Mouse (Mus musculus) small intestine, adult 2 months (tissue): ENCODE results near the gene Pitpnm3. TPM values are rescaled to one million over a fixed set of nuclear protein-coding genes. Genes with fewer than 3 reads are reported as not detected.

Experiments used
- H3K27ac ChIP-seq: fragments of 200-500 bp; 2 replicates; pipeline ENCODE4 v1.5.1; 2012; ENCODE audit warnings: low read depth, low read length, control low read depth, inconsistent platforms; ENCODE audit not compliant: insufficient read depth
- H3K27me3 ChIP-seq: fragments of 200-500 bp; 2 replicates; pipeline ENCODE4 v1.6.1; 2012; ENCODE audit warnings: mild to moderate bottlenecking, moderate library complexity, low read length, inconsistent platforms; ENCODE audit not compliant: control insufficient read depth, insufficient read depth
- H3K36me3 ChIP-seq: fragments of 200-500 bp; 2 replicates; pipeline ENCODE4 v1.6.1; 2012; ENCODE audit warnings: mild to moderate bottlenecking, low read length, control low read depth, inconsistent platforms; ENCODE audit not compliant: control insufficient read depth, insufficient read depth
- H3K4me1 ChIP-seq: fragments of 200-500 bp; 2 replicates; pipeline ENCODE4 v1.6.1; 2012; ENCODE audit warnings: low read length, inconsistent platforms, mixed read lengths; ENCODE audit not compliant: control insufficient read depth, insufficient read depth, insufficient read length
- H3K4me3 ChIP-seq: fragments of 200-500 bp; 2 replicates; pipeline ENCODE4 v1.5.1; 2012; ENCODE audit warnings: low read depth, mild to moderate bottlenecking, control low read depth, inconsistent platforms, low read length, moderate library complexity
- CTCF ChIP-seq: fragments of 200-500 bp; IDR thresholded peaks from 2 replicates; pipeline ENCODE4 v1.5.1; 2012; ENCODE audit warnings: low read depth, mild to moderate bottlenecking, control low read depth, inconsistent platforms, low read length, moderate library complexity, mixed read lengths; ENCODE audit not compliant: insufficient replicate concordance, insufficient read length; ENCODE audit errors: extremely low read depth
- POLR2A ChIP-seq: fragments of 200-500 bp; IDR thresholded peaks from 2 replicates; pipeline ENCODE4 v1.6.1; 2012; ENCODE audit warnings: low read depth, mild to moderate bottlenecking, control low read depth, inconsistent platforms, low read length, moderate library complexity
- WGBS: fragments of 180-500 bp; shearing (Covaris S2); methylation state at CpG from one replicate; pipeline ENCODE4 v1.1.7; 2018; 5-methylcytosine and 5-hydroxymethylcytosine counted together
- polyA plus RNA-seq: library from polyadenylated mRNA; depleted of rRNA; stranded (reverse); fragments of >200 nt; gene quantifications from 2 replicates; pipeline ENCODE4 v1.2.3, GENCODE M21; 2012

Gene Pitpnm3
- polyA plus RNA-seq, 1 experiment: 3.0 TPM

DNA sequence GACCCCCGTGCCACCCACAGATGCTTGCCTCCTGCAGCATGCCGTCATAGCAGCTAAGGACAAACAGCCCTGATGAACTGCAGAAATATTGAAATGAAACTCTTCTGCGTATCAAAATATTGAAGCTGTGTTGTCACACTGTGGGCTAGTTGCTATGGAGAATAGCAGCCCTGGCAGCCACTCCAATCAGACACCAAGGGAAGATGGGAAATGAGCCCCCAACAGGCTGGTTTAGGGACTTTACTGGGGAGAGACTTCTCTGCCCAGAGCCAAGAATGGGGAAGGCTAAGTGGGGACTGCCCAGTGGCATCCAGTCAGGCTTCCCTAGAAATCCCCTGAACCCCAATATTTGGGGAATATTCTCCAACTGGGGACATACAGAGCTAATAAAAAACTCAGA is 16.9 kb downstream of the Pitpnm3 start:
- H3K4me3 ChIP-seq: no peak overlapping the region
- no peak for TF ChIP-seq POLR2A
- H3K36me3 ChIP-seq: no peaks in the 10 kb centered on the region
- WGBS: 75% methylated on average over 3 of the region's 3 CpGs
- no peak overlapping the region for H3K27ac ChIP-seq
- no peaks in the 10 kb centered on the region for H3K4me1 ChIP-seq
- H3K27me3 ChIP-seq: no peaks in the 10 kb centered on the region

GRCm38 (mm10) chr11:72113296-72113695 is 22.3 kb downstream of the Pitpnm3 start:
- no peak overlapping the region for H3K27ac ChIP-seq
- H3K36me3 ChIP-seq: no peaks in the 10 kb centered on the region
- no peaks in the 10 kb centered on the region for H3K4me1 ChIP-seq
- H3K27me3 ChIP-seq: no peaks in the 10 kb centered on the region
- no peak overlapping the region for H3K4me3 ChIP-seq
- TF ChIP-seq POLR2A: no peak
- TF ChIP-seq CTCF: no peak
- WGBS: 47% methylated on average over 4 of the region's 4 CpGs

DNA sequence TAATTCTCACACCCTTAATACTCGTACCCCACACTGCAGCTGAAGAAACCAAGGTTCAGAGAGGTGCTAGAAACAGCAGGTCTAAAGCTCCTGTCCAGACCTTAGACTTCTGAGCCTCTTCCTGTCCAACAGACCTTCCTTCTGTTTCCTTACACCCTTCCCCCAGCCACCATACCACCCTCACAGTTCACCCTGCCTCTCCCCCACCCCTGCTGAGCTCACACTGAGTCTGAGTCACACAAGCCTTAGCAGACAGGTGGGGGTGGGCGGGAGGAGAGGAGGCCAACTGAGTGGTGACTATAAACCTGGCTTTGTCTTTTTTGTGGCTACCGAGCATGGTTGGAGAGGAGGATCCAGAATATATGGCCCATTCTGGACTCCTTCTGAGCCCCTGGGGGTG is 24.9 kb downstream of the Pitpnm3 start:
- Histone ChIP-seq H3K27ac (no peak overlapping the region), H3K27me3 (no peaks in the 10 kb centered on the region), H3K4me3 (no peak overlapping the region), H3K36me3 (no peaks in the 10 kb centered on the region), H3K4me1 (no peaks in the 10 kb centered on the region)
- TF ChIP-seq POLR2A (no peak), CTCF (no peak)
- 22% methylated on average over 3 of the region's 3 CpGs for WGBS

GRCm38 (mm10) chr11:72104223-72104622 is 31.4 kb downstream of the Pitpnm3 start:
- Histone ChIP-seq H3K4me1 (no peaks in the 10 kb centered on the region), H3K36me3 (no peaks in the 10 kb centered on the region), H3K27ac (no peak overlapping the region), H3K4me3 (no peak overlapping the region), H3K27me3 (no peaks in the 10 kb centered on the region)
- 74% methylated on average over 8 of the region's 8 CpGs for WGBS
- TF ChIP-seq CTCF: no peak
- no peak for TF ChIP-seq POLR2A

DNA sequence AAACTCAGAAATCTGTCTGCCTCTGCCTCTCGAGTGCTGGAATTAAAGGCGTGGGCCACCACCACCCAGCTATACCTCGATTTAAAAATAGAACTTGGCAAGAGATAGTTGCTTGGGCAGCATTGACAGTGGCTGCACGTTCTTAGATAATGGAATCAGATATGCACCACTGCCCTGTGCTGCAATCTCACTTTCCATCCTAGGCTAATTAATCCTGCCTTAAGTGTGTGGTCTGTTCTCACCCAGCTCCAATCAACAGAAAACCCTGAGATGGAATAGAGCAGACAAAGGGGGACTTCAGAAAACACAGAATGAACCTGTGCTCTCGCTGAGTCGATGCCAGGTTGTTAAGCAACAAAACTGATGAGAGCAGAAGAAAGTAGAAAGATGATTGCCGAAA is 32.0 kb downstream of the Pitpnm3 start:
- WGBS: 48% methylated on average over 7 of the region's 7 CpGs
- no peaks in the 10 kb centered on the region for H3K27me3 ChIP-seq

GRCm38 (mm10) chr11:72100996-72101395 is 34.6 kb downstream of the Pitpnm3 start:
- no peaks in the 10 kb centered on the region for H3K36me3 ChIP-seq
- WGBS: 82% methylated on average over 4 of the region's 4 CpGs
- no peak overlapping the region for H3K4me3 ChIP-seq

More for the DNA sequence above, 32.0 kb downstream of the Pitpnm3 start:
- Histone ChIP-seq H3K4me3 (no peak overlapping the region), H3K4me1 (no peaks in the 10 kb centered on the region), H3K27ac (no peak overlapping the region), H3K36me3 (no peaks in the 10 kb centered on the region)
- TF ChIP-seq POLR2A: no peak
- TF ChIP-seq CTCF: no peak

GRCm38 (mm10) chr11:72099181-72099580 is 36.4 kb downstream of the Pitpnm3 start:
- no peak overlapping the region for H3K27ac ChIP-seq
- no peaks in the 10 kb centered on the region for H3K27me3 ChIP-seq
- no peaks in the 10 kb centered on the region for H3K4me1 ChIP-seq
- WGBS: 62% methylated on average over 4 of the region's 4 CpGs
- H3K36me3 ChIP-seq: no peaks in the 10 kb centered on the region
- no peak overlapping the region for H3K4me3 ChIP-seq
- TF ChIP-seq CTCF: no peak
- TF ChIP-seq POLR2A: no peak

More at GRCm38 (mm10) chr11:72100996-72101395, 34.6 kb downstream of the Pitpnm3 start:
- Histone ChIP-seq H3K27me3 (no peaks in the 10 kb centered on the region), H3K27ac (no peak overlapping the region), H3K4me1 (no peaks in the 10 kb centered on the region)
- TF ChIP-seq CTCF (no peak), POLR2A (no peak)

GRCm38 (mm10) chr11:72098027-72098426 is 37.6 kb downstream of the Pitpnm3 start:
- H3K36me3 ChIP-seq: no peaks in the 10 kb centered on the region
- no peaks in the 10 kb centered on the region for H3K4me1 ChIP-seq
- no peak overlapping the region for H3K27ac ChIP-seq
- no peaks in the 10 kb centered on the region for H3K27me3 ChIP-seq
- WGBS: 85% methylated on average over 3 of the region's 3 CpGs
- no peak for TF ChIP-seq CTCF
- no peak for TF ChIP-seq POLR2A
- no peak overlapping the region for H3K4me3 ChIP-seq
